Mouse (Mus musculus) bone marrow macrophage, adult 2 months (primary cell): ENCODE measurements around the gene Cisd2.

Experiments used
- CTCF ChIP-seq: IDR thresholded peaks from 2 replicates; pipeline ENCODE4 v1.5.1; 2012; ENCODE audit warnings: low read depth, mild to moderate bottlenecking, low read length, moderate library complexity
- POLR2A ChIP-seq: IDR thresholded peaks from 2 replicates; pipeline ENCODE4 v1.6.1; 2012; ENCODE audit warnings: mild to moderate bottlenecking, low read depth, low read length, borderline replicate concordance

DNA sequence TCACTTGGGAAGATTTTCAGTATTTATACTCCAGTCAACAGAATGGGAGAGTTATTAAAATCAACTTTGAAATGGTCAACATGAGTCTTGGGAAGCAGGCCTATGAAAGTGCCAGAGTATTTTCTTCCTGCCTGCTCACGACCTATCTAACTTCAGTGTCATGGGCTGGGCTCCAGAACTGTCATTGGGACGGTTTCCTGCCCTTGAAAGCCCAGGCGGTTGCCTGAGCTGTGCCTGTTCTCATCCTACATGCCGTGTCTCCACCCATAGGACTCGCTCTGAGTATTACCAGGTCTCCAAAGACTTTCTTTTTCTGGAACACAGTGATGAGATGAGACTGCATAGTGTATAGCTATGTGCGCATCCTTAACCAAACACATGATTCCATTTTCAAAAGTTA lies 30.5 kb downstream of the Cisd2 start:
- TF ChIP-seq CTCF, result no peak
- TF ChIP-seq POLR2A, result no peak
